Mouse (Mus musculus) stomach, postnatal 0 days (tissue): ENCODE data around the gene Fam53b. TPM values are rescaled to one million over a fixed set of nuclear protein-coding genes. Genes with fewer than 3 reads are reported as not detected.

Experiments
- ATAC-seq: fragments of 200-750 bp; cut with Nextera tagmentation; 2 replicates; pipeline ENCODE4 v1.8.0; 2017; ENCODE audit not compliant: low FRiP score, low TSS enrichment
- DNase-seq: peaks from one replicate; pipeline ENCODE4 v3.0.0-alpha.2; 2016; ENCODE audit warnings: low spot score
- H3K27ac ChIP-seq: fragments of 300-500 bp; sonication (generic); replicated peaks from 2 replicates; pipeline ENCODE4 v1.5.1; 2014; ENCODE audit warnings: mild to moderate bottlenecking, control low read depth
- H3K27me3 ChIP-seq: fragments of 300-500 bp; sonication (generic); 2 replicates; pipeline ENCODE4 v1.6.1; 2014; ENCODE audit warnings: low read length; ENCODE audit not compliant: control insufficient read depth, insufficient read depth
- H3K36me3 ChIP-seq: fragments of 300-500 bp; sonication (generic); 2 replicates; pipeline ENCODE4 v1.6.1; 2014; ENCODE audit warnings: low read length, mixed read lengths; ENCODE audit not compliant: control insufficient read depth, insufficient read depth
- H3K4me1 ChIP-seq: fragments of 300-500 bp; sonication (generic); replicated peaks from 2 replicates; pipeline ENCODE4 v1.6.1; 2014; ENCODE audit warnings: antibody characterized with exemption; ENCODE audit not compliant: control insufficient read depth, insufficient read depth
- H3K4me2 ChIP-seq: fragments of 300-500 bp; sonication (generic); replicated peaks from 2 replicates; pipeline ENCODE4 v1.6.1; 2014; ENCODE audit warnings: low read depth, mild to moderate bottlenecking, control low read depth, moderate library complexity
- H3K4me3 ChIP-seq: fragments of 300-500 bp; sonication (generic); 2 replicates; pipeline ENCODE4 v1.5.1; 2014; ENCODE audit warnings: low read depth, low read length, control low read depth
- H3K9ac ChIP-seq: fragments of 300-500 bp; sonication (generic); 2 replicates; pipeline ENCODE4 v1.6.1; 2014; ENCODE audit warnings: mild to moderate bottlenecking, low read length, control low read depth, mixed read lengths
- H3K9me3 ChIP-seq: fragments of 300-500 bp; sonication (generic); 2 replicates; pipeline ENCODE4 v1.6.1; 2016; ENCODE audit warnings: low read length; ENCODE audit not compliant: control insufficient read depth
- CTCF ChIP-seq: IDR thresholded peaks from 2 replicates; pipeline ENCODE4 v1.5.1; 2016; ENCODE audit warnings: antibody characterized with exemption, low read depth, mild to moderate bottlenecking, moderate library complexity
- EP300 ChIP-seq: optimal IDR thresholded peaks from 2 replicates; pipeline ENCODE3; 2016; ENCODE audit warnings: antibody characterized with exemption
- WGBS: fragments of 180-500 bp; shearing (Covaris S2); extraction: QIAGEN DNeasy Blood & Tissue Kit; methylation state at CpG from one replicate; pipeline ENCODE4 v1.1.7; 2014; 5-methylcytosine and 5-hydroxymethylcytosine counted together
- polyA plus RNA-seq: library from polyadenylated mRNA; unstranded; fragments of >200 nt; fragmentation: Nextera tagmentation; extraction: Ambion mirVana; gene quantifications from 2 replicates; pipeline ENCODE4 v1.2.1, GENCODE M21; 2015

The Fam53b gene
- polyA plus RNA-seq, 1 experiment from 2014 or later: 8.5 TPM

DNA sequence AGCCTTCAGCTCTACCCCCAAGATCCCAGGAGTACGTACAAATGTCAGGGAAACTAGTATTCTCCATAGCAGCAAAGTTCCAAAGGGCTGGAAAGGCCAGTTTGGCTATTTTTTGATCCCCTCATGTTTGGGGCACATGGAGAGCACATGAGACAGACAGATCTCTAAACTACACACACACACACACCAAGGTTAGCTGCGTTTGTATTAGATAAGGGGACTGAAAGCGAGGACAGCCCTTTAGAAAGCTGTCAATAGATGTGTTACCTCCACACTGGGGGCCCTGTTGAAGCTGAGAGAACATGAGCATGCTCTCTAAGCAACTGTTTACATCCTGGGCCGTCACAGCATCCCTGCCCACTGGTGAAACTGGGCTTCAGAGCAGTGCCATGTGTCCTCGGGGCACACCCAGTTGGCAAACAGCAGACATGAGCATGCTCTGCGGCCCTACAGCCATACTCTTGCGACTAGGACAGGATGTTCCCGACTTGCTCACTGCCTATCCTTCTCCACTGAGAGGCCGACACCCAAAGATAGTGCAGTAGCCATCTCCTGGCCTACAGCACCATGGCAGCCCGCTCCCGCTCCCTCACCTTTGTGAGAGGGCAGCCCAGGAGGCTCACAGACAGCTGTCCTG, 47.3 kb downstream of the Fam53b start:
- H3K4me2 ChIP-seq: no peak overlapping the region
- ATAC-seq (peak; percentile 84), DNase-seq (peak; percentile 72)
- H3K4me3 ChIP-seq: no peak overlapping the region
- peak overlapping the region; percentile 76 for H3K27ac ChIP-seq
- H3K4me1 ChIP-seq: no peaks in the 10 kb centered on the region; the same call in none of the 2 replicates
- WGBS: 65% methylated on average over 11 of the region's 11 CpGs
- no peak overlapping the region for H3K9ac ChIP-seq
- no peak for TF ChIP-seq CTCF
- no peak for TF ChIP-seq EP300
- H3K9me3 ChIP-seq: no peaks in the 10 kb centered on the region
- no peaks in the 10 kb centered on the region for H3K27me3 ChIP-seq
- H3K36me3 ChIP-seq: peaks cover under 1% of the 10 kb centered on the region; the same call in 1 of the 2 replicates

DNA sequence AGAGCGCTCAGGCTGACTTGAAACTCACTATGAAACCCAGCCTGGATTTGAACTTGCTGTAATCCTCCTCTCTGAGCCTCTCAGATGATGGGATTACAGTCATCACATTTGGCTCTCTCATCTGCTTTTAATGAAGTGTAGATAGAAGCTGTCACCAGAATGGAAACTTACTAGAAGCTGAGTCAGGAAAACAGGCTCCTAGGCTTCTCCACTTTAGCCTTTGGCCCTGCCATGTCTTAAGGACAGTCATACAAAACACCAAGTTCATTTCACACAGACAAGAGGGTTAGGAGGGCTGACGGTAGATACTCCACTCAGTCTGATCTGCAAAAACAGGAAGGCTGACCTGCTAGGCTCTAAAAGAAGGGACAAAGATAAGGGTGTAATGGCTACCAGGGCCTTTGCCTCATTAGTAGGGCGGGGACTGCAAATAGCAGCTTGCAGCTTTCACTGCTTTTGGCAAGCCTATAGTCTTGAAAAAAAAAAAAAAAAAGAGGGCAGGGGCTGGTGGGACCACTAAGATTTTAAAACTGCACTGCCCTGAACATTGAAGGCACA, 48.0 kb downstream of the Fam53b start:
- no peak overlapping the region for H3K4me3 ChIP-seq
- H3K36me3 ChIP-seq: no peaks in the 10 kb centered on the region
- H3K9me3 ChIP-seq: no peaks in the 10 kb centered on the region
- peak overlapping the region; percentile 76 for H3K27ac ChIP-seq
- TF ChIP-seq CTCF (no peak), EP300 (no peak)
- H3K27me3 ChIP-seq: no peaks in the 10 kb centered on the region
- WGBS: 65% methylated on average over 3 of the region's 3 CpGs
- no peak overlapping the region for H3K9ac ChIP-seq
- H3K4me1 ChIP-seq: no peaks in the 10 kb centered on the region; the same call in none of the 2 replicates
- no peak for DNase-seq
- ATAC-seq: no peak
- no peak overlapping the region for H3K4me2 ChIP-seq

DNA sequence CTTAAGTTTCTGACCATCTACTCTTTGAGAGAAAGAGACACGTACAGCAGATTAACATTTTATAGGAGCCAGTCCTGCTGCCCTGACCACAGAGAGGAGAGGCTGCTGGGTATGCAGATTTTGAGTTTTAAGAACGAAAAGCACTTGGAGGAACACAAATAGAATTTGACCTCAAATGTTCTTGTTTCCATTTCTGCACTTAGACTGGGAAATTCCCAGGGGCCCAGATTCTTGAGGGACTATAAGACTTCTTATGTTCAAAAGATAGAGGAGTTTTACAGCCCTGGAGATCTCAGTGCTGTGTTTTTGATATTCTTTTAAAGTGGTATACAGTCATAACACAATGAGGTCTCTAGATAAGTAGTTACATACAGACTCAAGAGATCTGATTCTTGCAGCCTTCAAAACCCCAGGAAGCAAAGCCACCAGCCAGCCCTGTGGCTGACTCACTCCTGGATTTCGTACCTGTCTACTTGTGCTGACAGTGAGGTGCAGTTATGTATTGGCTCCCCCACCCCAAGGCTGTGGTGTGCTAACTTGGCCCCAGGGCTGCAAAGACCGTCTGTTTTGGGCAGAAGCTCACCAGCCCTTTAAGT, 48.7 kb downstream of the Fam53b start:
- 61% methylated on average over 4 of the region's 4 CpGs for WGBS
- no peak overlapping the region for H3K4me2 ChIP-seq
- TF ChIP-seq CTCF: no peak
- TF ChIP-seq EP300: no peak
- H3K27ac ChIP-seq: peak overlapping the region; percentile 76
- ATAC-seq (no peak), DNase-seq (no peak)
- H3K9me3 ChIP-seq: no peaks in the 10 kb centered on the region
- no peak overlapping the region for H3K9ac ChIP-seq
- no peak overlapping the region for H3K4me3 ChIP-seq
- no peaks in the 10 kb centered on the region for H3K27me3 ChIP-seq
- no peaks in the 10 kb centered on the region for H3K36me3 ChIP-seq
- H3K4me1 ChIP-seq: no peaks in the 10 kb centered on the region; the same call in none of the 2 replicates

DNA sequence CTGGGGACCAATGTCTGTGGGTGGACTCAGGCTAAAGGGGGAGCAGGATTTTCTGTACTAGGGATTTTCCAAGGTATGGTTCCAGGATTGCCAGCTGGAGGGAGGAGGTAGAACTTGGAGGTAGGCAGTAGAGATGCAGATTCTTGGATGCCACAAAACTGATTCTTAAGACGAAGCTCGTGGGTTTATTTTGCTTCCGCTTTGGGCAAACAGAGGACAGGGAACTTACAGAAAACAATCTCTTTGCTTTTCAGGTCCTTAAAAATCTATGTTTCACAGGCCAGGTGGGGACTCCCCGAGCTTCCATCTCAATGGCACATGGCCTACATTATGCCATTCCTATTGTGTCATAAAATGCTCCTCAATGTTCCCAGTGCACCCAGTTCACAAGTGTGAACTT, 49.4 kb downstream of the Fam53b start:
- no peak for ATAC-seq
- no peak overlapping the region for H3K4me3 ChIP-seq
- no peak for TF ChIP-seq EP300
- TF ChIP-seq CTCF: no peak
- 90% methylated on average over 4 of the region's 4 CpGs for WGBS
- no peaks in the 10 kb centered on the region for H3K27me3 ChIP-seq
- 0 out of 2 replicates have a peak, but pooled peaks cover 2% of the 10 kb centered on the region for H3K36me3 ChIP-seq
- H3K4me1 ChIP-seq: no peaks in the 10 kb centered on the region; the same call in none of the 2 replicates
- no peak for DNase-seq
- H3K27ac ChIP-seq: no peak overlapping the region
- H3K4me2 ChIP-seq: no peak overlapping the region
- no peaks in the 10 kb centered on the region for H3K9me3 ChIP-seq
- no peak overlapping the region for H3K9ac ChIP-seq

DNA sequence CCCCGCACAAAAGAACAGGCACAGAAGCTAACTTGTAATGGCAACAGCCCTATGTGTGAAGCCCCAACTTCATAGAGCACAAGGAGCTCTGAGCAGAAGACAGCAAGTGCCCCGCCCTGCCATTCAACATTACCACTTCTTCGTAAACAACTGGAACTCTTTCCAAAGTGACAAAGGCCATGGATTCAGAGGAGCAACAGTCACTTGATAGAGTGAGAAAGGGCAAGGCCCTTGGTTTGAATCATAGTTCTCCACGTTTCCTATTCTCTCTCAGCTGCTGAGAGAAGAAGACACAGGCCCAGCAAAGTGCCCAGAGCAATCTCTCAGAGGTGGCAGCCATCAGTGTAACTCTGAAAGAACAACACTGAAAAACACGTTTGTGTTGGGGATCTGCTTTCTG, 49.8 kb downstream of the Fam53b start:
- Histone ChIP-seq H3K27ac (no peak overlapping the region), H3K4me1 (no peaks in the 10 kb centered on the region; the same call in none of the 2 replicates), H3K27me3 (no peaks in the 10 kb centered on the region), H3K9ac (no peak overlapping the region), H3K4me2 (no peak overlapping the region), H3K9me3 (no peaks in the 10 kb centered on the region), H3K4me3 (no peak overlapping the region), H3K36me3 (0 out of 2 replicates have a peak, but pooled peaks cover 2% of the 10 kb centered on the region)
- ATAC-seq (no peak), DNase-seq (no peak)
- TF ChIP-seq CTCF (no peak), EP300 (no peak)
- WGBS: 84% methylated on average over 5 of the region's 5 CpGs

- Histone ChIP-seq H3K4me3 (no peak overlapping the region), H3K9me3 (no peaks in the 10 kb centered on the region), H3K4me2 (no peak overlapping the region), H3K36me3 (0 out of 2 replicates have a peak, but pooled peaks cover 2% of the 10 kb centered on the region), H3K27ac (no peak overlapping the region), H3K9ac (no peak overlapping the region), H3K4me1 (no peaks in the 10 kb centered on the region; the same call in 1 of the 2 replicates), H3K27me3 (no peaks in the 10 kb centered on the region)
- WGBS: 97% methylated on average over 6 of the region's 6 CpGs
- ATAC-seq (no peak), DNase-seq (no peak)
- TF ChIP-seq EP300 (no peak), CTCF (no peak)
Observed at GRCm38 (mm10) chr7:132763351-132763750, 50.3 kb downstream of the Fam53b start.
